Mouse (Mus musculus): Measurements from ENCODE around the gene 6430628N08Rik. TPM values are rescaled to one million over a fixed set of nuclear protein-coding genes. Genes with fewer than 3 reads are reported as not detected.

6430628N08Rik gene
- not detected in 2 replicates for polyA plus RNA-seq (2015; fragmentation: Nextera tagmentation; extraction: Ambion mirVana)

- DNase-seq (ENCODE audit: low spot score) = no peak
These were observed at the start of gene 6430628N08Rik for GRCm38 (mm10) chr4:115890553-115890952. TSS of gene 6430628N08Rik (plus strand) at chr4:115890665.

DNA sequence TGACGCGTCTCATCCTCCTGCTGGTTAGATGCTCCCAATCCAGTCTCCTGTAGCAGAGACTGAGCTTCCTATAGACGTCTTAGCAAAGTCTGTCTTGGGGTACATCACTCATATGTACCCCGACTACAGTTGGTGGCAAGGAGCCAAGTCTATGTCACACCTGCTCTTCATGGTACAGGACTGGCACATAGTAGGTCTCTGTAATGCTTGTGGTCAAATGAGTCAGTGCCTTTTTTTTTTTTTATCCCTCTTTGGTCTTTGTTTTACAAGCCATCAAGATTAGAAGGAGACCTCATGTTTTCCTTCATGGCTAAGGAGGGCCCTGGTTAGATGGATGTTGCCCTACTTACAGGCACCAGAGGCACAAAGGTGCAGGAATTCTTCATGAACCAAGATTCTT lies 49.6 kb upstream of the 6430628N08Rik start:
- DNase-seq (ENCODE audit: low spot score) = no peak

DNA sequence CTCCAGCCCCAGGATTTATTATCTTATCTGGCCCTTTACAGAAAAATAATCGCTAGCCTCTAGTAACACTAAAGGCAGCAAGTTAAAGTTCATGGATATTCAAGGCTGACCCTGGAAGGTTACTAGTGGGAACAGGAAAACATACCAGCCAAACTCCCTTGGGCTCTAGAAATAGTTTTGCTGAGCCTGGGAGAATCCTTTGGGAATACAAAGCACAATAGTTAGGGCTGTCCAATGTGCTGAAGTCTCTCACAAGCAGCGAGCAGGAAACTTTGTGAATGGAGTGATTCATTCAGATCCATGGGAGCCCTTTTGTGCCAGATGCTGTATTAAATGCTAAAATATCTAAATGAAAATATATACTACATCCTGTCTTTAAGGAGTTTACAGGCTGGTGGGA lies 43.8 kb upstream of the 6430628N08Rik start:
- no peak for DNase-seq (ENCODE audit: low spot score)

- DNase-seq (ENCODE audit: low spot score) = no peak
These were observed 43.1 kb upstream of the 6430628N08Rik start for GRCm38 (mm10) chr4:115847377-115847776.

DNA sequence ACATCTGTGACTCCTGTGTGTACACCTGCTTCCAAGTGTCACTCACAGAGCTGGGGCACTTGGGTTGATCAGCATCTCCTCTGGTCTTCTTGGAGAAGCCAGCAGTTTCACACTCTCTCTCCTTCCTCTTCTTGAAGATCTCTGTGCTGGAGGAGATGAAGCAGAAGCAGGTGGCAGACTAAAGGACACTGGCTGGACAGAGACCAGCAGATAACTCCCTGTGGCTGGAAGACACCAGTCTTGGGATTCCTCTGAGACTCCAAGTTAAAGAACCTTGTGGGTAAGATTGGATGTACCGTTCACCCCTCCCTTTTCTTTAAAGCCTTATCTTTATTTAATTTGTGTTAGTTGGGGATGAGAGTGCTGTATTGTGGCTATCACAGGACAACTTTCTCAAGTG lies 42.4 kb upstream of the 6430628N08Rik start:
- DNase-seq (ENCODE audit: low spot score) = no peak

GRCm38 (mm10) chr4:115848990-115849677 lies 41.3 kb upstream of the 6430628N08Rik start:
- DNase-seq (ENCODE audit: low spot score) = no peak

DNA sequence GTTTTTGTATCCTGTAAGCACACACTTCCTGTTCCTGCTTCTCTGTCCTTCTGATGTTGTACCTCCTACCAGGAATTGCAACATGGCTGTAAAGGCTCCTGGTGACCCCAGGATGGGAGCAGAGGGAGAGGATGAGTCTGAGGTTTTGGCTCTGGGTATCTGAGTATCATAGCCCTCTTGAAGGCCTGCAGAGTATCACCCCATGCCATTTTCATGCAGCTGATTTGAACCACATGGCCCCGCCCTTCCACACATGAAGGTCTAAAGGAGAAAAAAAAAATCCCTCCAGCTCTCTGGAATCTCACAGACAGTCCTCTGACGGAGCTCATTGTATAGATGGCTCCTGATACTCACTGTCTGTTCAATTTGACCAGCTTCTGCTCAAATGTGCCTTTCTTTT lies 40.4 kb upstream of the 6430628N08Rik start:
- DNase-seq (ENCODE audit: low spot score) = no peak

DNA sequence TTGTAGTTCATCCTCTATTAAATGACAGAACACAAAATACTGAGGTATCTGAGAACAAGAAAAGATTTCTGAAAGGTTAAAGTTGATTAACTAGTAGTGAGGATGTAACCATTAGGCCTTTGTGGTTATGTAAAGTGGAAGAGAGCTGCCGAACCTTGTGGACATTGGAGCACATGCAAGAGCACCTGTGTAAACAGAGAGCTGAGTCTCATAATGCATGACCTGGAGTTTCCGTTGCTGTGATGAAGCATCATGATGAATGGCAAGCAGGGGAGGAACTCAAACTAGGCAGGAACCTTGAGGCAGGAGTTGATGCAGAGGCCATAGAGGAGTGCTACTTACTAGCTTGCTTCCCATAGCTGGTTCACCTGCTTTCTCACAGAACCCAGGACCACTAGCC lies 39.8 kb upstream of the 6430628N08Rik start:
- DNase-seq (ENCODE audit: low spot score) = no peak

GRCm38 (mm10) chr4:115851569-115851968 lies 38.9 kb upstream of the 6430628N08Rik start:
- no peak for DNase-seq (ENCODE audit: low spot score)

DNA sequence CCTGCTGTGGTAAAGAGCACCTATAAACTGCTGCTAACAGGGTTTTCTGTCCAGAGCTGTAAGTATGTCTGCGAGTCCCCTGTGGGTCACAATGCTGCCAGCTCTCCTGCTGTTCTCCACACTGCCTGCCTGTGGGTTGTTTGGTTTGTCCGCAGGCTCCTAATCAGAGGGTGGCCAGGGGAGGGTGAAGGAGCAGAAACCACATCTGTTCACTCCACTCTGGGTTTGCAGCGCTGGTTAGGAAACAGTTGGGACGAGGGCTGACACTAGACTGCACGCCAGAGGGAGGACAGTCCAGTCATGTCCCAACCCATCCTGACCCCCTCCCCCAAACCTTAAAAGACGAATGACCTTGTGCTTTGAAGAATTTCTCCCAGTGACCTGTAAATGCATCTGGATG lies 35.4 kb upstream of the 6430628N08Rik start:
- no peak for DNase-seq (ENCODE audit: low spot score)

GRCm38 (mm10) chr4:115855609-115856008 lies 34.9 kb upstream of the 6430628N08Rik start:
- DNase-seq (ENCODE audit: low spot score) = no peak

DNA sequence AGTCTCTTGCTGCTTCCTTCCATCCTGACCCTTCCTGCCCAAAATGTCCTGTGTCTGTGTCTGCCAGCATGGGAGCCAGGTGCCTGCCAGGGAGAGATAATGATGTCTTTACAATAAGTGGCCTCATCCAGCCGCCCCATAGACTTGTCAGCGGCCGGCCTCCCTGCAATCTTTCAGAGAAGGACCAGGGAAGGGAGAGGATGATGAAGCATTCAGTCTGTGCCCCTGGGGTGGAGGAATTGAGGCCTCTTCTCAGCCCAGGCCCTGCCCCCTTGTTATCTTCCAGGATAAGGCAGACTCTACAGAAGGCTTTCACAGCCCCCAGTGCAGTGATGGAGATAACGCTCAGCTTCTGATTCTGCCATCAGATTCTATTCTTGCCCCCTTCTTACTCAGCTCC lies 34.2 kb upstream of the 6430628N08Rik start:
- DNase-seq (ENCODE audit: low spot score) = no peak

DNA sequence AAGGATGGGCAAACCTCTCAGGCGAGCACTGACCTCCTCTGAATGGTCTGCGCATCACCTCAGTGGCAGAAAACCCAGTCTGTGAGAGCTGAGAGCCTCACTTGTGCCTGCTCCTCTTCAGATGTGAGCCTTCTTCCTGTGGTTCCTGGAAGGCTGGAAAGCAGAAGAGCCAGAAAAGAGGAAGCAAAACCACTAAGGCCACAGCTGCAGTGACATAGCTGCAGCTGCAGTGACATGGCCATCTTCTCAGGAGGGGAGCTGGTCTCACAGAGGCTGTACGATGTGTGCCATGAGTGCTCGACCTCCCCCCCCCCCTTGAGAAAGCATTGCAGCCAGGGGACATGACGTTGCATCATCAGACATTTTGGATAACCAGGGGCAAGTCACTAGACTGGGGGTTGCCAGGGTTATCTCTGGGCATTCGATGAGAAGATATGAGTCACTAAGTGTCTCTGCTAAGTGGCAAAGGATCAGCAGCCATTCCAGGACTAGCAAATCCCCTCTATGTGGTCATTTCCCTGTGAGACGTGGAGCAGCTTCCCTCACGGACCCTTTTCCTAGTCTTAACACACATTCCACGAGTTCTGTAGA lies 33.1 kb upstream of the 6430628N08Rik start:
- no peak for DNase-seq (ENCODE audit: low spot score)

- DNase-seq (ENCODE audit: low spot score) = no peak
These were observed 27.1 kb upstream of the 6430628N08Rik start for GRCm38 (mm10) chr4:115863352-115863751.

- no peak for DNase-seq (ENCODE audit: low spot score)
These were observed 26.6 kb upstream of the 6430628N08Rik start for GRCm38 (mm10) chr4:115863880-115864279.

DNA sequence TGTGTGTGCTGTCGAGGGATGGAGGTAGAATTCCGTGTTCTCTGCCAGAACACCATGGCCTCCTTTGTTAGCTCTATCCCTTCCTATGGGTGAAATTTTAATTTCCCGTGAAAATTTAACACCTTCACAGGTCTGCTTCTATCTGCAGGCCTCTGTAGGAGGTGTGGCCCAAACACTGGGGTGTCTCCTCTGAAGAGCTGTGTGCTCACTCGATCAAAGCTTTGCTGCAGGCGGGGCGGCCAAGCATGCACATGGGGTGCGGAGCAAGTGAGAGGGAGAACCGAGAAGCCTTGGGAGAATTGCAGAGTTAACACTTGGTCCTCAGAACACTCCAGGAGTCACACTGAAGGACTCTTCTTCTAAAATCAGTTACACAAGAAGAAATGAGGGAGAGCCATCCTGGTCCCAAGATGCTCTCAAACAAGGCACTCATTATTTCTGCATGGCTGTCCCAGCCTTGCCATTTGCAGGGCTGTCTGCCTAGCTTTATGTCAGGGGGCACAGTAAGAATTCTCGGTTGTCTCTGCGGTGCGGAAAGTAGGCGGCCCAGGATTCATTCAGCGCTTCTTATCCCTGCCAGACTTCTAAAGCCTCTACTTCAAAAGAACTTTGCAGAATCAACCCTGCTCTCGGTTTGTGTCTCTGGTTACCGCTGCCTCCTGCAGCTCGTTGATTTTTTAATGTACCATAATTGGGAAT lies 20.8 kb upstream of the 6430628N08Rik start:
- DNase-seq (ENCODE audit: low spot score) = no peak

DNA sequence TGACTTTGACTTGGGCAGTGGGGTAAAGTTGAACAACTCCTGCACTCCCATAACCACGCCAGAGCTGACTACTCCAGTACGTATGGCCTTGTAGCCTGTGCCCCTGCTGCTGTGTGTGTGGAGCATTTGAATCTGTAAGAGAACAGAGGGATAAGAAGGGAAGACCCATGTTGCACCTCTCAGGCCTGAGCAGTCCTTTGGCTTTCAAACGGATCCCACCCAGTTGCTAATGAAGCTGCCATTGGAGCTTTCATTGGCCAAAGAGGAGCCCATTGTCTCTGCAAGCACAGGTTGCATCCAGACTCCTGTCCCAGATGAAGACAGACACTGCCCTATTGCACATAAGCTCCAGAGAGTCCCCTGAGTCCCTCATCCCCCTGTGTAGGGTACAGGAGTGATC lies 17.2 kb upstream of the 6430628N08Rik start:
- no peak for DNase-seq (ENCODE audit: low spot score)

DNA sequence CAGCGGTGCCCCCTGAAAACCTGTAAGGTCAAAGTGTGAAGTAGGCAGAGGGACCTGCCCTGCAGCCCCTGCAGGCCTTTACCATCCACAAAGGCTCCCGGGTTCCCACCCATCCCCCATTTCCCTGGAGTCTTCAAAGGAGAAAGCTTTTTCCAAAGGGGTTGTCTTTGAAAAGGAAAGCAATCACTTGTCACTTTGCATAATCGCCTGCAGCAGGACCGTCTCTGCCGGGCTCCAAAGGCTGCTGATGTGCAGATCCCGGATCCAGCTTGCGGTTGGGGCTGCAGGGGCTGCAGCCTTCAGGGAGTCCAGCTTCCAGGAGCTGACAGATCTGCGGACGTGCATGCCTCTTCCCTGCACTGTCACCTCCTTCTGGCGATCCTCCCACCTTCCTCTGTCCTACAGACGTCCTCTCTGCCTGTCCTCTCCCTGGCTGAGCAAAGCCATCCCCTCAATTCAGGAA lies 12.2 kb upstream of the 6430628N08Rik start:
- no peak for DNase-seq (ENCODE audit: low spot score)

DNA sequence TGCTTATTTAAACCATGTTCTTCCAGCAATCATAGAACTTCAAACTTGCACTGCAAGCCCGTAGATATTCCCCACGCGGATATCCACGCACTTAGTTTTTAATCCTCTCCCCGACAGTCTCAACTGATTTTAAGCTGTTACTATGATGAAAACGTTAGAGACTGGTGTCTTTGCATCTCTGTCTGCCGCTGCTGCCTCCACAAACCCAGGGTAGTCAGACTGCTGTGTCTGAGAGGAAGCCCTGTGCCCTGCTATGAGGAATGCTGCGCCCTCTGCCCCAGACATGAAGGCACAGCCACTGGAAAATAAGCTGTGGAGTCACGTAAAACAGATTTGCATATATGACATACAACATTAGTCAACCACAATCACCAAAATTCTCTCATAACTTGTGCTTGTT lies 11.6 kb upstream of the 6430628N08Rik start:
- no peak for DNase-seq (ENCODE audit: low spot score)

GRCm38 (mm10) chr4:115881183-115881582 lies 9.3 kb upstream of the 6430628N08Rik start:
- no peak for DNase-seq (ENCODE audit: low spot score)

DNA sequence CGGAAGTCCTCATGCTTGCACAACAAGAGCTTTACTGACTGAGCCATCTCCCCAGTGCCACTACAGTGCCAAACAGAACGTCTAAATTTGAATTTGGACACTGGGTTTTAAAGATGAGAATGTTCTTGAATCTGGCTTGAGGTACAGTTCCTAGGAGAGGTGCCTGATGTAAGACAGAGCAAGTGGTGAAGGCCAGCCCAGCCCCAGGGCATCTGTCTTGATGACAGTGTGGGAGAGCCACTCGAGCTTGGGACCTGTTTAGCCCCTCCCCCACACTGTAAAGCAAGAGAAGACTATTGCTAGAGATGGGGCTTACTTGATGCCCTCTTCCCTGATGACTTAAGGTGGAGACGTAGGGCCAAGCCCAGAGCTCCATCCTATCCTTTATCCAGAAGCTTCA lies 8.3 kb upstream of the 6430628N08Rik start:
- DNase-seq (ENCODE audit: low spot score) = no peak

- no peak for DNase-seq (ENCODE audit: low spot score)
These were observed 6.4 kb upstream of the 6430628N08Rik start, which contains the start of gene Kncn for GRCm38 (mm10) chr4:115884022-115884421. TSS of gene Kncn (plus strand) at chr4:115884400.
